Mouse (Mus musculus): Measurements from ENCODE around the gene Pxylp1. TPM values are rescaled to one million over a fixed set of nuclear protein-coding genes. Genes with fewer than 3 reads are reported as not detected.
"Not testable (repeated sequence)": the region's sequence is repeated elsewhere in the genome, so short reads cannot be mapped to it uniquely, and the experiment has no call there.

Pxylp1 gene
- 7.8 and 13.1 TPM in 2 replicates for total RNA-seq (2021)
- long read RNA-seq, transcript Pxylp1-201 (6 exons, 2,908 nt), result major isoform, 9 of 21 reads
- long read RNA-seq, partial matches to known transcripts, result 4 of 21 reads
- long read RNA-seq, other reads (novel, unspliced or antisense), result 8 of 21 reads

DNA sequence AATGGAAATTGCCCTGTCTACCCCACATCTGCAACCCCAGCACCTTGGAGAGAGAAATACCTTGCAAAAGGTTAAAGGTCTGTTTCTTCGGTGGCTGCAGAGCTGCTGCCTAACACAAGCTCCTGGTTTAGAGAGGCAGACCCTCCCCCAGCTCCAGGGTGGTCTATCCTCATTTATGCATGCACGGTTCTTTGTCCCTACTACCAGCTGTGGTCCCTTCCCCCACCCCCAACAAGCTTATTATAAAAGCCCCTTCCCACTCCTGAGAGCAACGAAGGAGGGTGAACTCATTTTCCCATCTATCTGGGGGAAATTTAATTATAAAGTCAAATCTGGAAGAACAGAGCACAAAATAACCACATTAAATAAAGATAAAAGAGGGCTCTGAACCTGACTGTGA, at the start of gene Pxylp1:
Pxylp1 (minus strand) TSS at position 124 of the 400 bp plus-strand sequence.
- no peak for DNase-seq

- DNase-seq, result no peak
These were observed 46.4 kb upstream of the Pxylp1 start for GRCm38 (mm10) chr9:96938887-96939286.

GRCm38 (mm10) chr9:96936427-96936826, 44.0 kb upstream of the Pxylp1 start:
- DNase-seq, result not testable (repeated sequence)

- DNase-seq, result no peak
These were observed 43.3 kb upstream of the Pxylp1 start for GRCm38 (mm10) chr9:96935556-96936300.

DNA sequence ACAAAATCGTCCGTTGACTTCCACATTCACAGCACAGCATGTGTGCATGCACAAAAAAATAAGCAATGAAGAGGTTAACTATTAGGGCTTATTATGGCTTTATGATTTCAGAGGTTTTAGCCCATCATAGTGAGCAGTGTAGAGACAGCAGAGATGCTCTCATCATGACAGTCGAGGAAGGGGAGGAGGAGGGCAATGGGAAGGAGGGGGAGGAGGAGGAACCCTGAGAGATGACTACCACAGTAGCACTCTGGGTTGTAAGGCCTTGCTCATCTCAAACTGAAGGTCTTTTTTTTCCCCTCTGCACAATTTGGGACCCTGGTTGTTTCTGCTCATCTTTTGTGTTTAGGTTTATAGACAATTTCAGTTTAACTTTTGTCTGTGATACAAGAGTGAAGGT, 42.3 kb upstream of the Pxylp1 start:
- DNase-seq, result no peak

DNA sequence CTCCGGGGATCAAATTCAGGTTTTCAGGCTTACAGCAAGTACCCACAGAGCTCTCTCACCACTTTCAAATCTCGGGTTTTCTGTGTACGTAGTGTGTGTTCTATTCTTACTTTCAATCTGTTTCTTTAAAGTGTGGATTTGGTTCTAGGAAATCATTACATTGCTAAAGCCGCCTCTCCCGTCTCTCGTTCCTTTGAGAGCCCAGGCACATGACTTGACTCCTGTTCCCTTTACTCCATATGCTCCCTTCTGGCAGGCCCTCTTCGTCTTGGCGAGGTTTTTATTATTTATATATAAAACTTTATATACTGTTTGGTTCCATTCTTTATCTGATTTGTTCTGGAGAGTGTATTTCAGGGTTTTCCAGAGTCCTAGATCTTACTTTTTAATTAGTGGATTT, 40.3 kb upstream of the Pxylp1 start:
- DNase-seq, result no peak

GRCm38 (mm10) chr9:96923577-96924316, 31.3 kb upstream of the Pxylp1 start:
- no peak for DNase-seq

DNA sequence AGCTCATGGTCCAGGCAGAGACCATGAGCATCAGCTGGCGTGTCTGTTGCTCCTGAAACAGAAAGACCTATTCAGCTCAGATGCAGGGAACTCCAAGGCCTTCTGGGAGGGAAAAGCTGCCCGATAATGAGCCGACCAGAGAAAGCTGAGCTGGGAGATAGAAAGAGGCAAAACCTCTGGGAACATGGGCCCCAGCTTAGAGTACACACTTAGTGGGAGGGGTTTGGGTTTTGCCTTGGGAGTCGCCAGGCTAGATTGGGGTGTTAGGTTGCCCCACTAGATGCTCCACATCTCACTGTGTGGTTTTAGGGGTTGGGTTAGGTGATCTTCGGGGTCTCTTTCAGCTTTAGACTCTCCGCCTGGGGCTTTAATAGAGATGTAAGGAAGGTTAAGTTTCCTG, 30.6 kb upstream of the Pxylp1 start:
- no peak for DNase-seq

- DNase-seq, result peak; percentile 90
These were observed 24.4 kb upstream of the Pxylp1 start for GRCm38 (mm10) chr9:96916620-96917538.

- DNase-seq, result no peak
These were observed 23.6 kb upstream of the Pxylp1 start for GRCm38 (mm10) chr9:96916076-96916475.

DNA sequence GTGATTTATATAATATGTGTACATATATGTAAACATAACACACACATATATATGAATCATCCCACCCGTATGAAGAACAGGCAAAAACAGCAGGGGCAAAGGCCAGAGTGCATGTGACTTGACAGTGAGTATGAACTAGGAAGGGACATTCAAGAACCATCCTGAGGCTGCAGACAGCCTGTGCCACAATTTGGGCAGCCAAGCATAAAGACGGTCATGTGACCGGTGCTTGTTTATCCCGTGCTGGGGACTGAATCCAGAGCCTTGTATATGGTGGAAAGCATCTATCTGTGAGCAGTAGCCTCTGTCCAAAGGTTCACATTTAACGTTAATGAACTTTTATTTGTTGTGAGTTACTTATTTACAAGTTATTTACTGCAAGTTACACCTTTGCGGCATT, 22.4 kb upstream of the Pxylp1 start:
- no peak for DNase-seq

DNA sequence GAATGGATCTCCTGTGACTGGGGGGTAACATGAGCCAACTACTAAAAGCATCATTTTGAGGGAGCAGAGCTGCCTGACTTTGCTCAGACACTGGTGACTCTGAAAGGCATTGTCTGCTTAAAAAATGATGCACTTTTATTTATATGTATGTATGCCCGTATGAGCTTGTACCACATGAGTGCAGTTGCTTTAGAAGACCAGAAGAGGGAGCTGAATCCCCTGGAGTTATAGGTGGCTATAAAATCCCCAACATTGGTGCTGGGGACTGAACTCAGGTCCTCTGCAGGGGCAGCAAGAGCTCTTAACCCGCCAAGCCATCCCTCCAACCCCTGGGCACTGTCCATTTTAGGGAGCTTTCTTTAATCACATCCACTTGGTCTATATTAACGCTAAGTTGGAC, 21.5 kb upstream of the Pxylp1 start:
- no peak for DNase-seq

DNA sequence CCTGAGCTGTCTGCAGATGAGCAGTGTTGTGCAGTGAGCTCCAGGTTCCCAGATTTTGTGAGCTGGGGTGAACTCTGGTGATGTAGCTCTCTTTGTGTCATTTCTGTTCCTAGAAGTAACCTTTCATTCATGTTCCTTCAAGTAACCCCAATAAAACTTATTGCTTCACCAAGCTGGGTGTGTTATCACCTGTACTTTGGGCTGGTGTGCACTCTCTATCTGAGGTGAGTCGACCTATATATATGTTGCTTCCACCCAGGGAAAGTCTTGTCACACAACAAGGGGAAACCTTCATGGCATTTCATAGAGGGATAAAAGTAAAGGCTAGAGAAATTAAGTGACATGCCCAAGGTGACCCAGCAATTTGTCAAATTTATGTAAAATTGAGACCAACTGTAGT, 17.0 kb upstream of the Pxylp1 start:
- no peak for DNase-seq

DNA sequence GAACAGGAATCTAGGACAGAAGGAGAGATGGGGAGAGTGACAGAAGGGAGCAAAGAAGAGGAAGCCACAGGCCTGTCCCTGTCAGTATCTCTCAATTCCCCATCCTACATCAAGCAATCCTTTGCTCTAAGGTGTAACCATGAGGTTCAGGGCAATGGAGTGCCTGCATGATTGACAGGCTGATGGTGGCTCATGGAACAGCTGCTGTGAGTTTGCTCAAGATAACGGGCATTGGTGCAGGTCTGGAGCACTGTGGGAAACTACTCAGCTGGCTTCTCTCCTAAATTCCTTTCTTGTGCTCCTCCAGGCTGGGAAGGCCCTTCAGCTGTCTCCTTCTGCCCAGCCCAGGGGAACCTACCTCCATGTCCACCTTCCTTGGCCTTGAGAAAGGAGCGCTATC, 16.3 kb upstream of the Pxylp1 start:
- DNase-seq, result no peak

- DNase-seq, result no peak
These were observed 12.2 kb upstream of the Pxylp1 start for GRCm38 (mm10) chr9:96904360-96905355.

DNA sequence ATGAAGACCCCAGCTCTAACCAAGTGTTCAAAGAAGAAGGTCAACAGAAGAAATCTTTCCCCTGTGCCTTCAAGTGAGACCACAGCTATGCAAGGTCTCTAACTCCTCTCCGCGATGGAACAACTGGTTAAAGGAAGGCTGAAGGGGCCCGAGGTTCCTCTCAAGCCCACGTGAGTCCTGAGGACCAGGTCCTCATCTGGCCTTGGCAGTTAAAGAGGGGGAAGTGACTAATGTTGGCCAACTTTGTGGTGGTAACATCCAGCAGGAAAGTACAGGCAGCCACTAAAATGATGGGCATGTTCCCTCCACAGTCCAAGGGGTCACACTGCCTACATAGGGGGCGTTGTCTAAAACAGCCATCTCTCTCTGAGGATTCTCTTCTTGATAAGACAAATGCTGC, 7.2 kb upstream of the Pxylp1 start:
- no peak for DNase-seq

- no peak for DNase-seq
These were observed 6.5 kb upstream of the Pxylp1 start for GRCm38 (mm10) chr9:96899004-96899403.

- no peak for DNase-seq
These were observed 4.2 kb upstream of the Pxylp1 start for GRCm38 (mm10) chr9:96896690-96897089.

DNA sequence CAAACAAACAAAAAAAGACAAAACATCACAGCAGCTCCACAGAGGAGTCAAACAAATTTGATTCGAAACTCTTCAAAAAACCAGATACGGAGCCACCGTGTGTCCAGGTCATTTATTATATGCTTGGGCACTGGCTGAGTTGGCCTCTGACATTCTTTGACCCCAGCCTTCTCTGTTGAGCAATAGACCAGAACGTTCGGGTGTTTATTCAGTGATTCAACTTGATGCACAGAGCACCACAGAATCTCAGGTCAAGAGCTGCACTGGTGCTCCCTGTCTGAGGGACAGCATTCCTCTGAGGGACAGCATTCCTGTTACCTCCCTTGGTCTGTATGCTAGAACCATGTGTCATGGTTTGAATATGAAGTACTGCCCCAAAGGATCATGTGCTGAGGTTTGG, 1.1 kb upstream of the Pxylp1 start:
- no peak for DNase-seq

GRCm38 (mm10) chr9:96891341-96892330, 833 bp downstream of the Pxylp1 start:
- no peak for DNase-seq

Data from adrenal gland, postnatal 25 days (tissue).